In the genomic region with DNA sequence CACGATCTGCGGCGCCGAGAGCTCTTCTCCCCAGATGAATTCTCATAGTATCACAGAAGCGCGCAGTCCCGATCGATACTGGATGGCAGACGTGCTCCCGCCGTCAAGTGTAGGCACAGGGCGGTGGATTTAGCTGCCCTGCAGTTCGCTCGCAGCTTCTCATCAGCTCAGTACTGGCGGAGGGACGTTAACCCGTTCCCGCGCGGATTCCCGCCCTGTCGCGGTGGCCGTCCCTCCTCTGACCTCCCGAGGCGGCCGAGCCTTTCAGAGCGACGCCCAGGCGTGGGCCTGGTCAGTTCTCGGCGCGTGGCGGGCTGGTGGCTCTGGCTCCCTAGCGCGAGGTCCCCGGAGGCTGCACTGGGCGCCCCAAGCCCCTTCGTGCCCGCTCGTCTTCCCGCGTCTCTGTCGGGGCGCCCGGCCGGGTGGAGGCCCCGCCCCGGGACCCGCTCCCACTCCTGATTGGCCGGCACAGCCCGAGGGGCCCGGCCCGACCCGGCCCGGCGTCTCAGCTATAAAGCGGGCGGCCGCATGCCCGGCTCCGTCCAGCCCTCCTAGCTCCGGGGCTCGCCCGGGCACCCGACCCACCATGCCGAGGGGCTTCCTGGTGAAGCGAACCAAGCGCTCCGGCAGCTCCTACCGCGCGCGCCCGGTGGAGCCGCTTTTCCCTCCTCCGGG, we compare ENCODE assay signal across 9 mouse cellular contexts. TPM values are rescaled to one million over a fixed set of nuclear protein-coding genes. Genes with fewer than 3 reads are reported as not detected.
DNase-seq lines count a peak whose midpoint lies in the region; ATAC-seq lines count a peak whose summit lies in the region.
"Had no signal": no experiment of that assay in that cellular context is flagged by ENCODE, and none has a peak within 500 bp of the region (broad histone marks: within the 10 kb centered on the region; RNA-seq: fewer than 3 reads in every experiment).

Insm2 (plus strand) TSS at position 541 of the 675 bp plus-strand sequence.

- H3K9ac ChIP-seq in forebrain, embryonic 11.5 days (ENCODE audit: low read length) = 0 out of 2 replicates have a peak within 1 kb of the TSS, but pooled peaks have one; percentile 8
- H3K9ac ChIP-seq in neural tube, embryonic 15.5 days (replicated peaks) = peak within 1 kb of the TSS; percentile 45

- no peak for DNase-seq in heart, embryonic 10.5 days (ENCODE audit: low spot score)
- no peak for DNase-seq in heart, adult 18-20 months
- peak; percentile 33 for DNase-seq in right cerebral cortex, postnatal 25 days
- DNase-seq in right cerebral cortex, postnatal 36 days (ENCODE audit: low spot score in 2 of 2) = no peak
- DNase-seq in forebrain, embryonic 11.5 days (ENCODE audit: low spot score) = peak; percentile 68
- DNase-seq in layer of hippocampus, postnatal 36 days = peak; percentile 6 to 28
- DNase-seq in spleen, adult 18-20 months = no peak

- H3K4me3 ChIP-seq in heart, embryonic 10.5 days = peak within 1 kb of the TSS; percentile 65
- peak within 1 kb of the TSS; percentile 45 for H3K4me3 ChIP-seq in forebrain, embryonic 11.5 days (ENCODE audit: low read depth, low read length)
- peak within 1 kb of the TSS; percentile 47 for H3K4me3 ChIP-seq in neural tube, embryonic 15.5 days (replicated peaks)

- peaks cover 21% of the 10 kb centered on the region for H3K4me1 ChIP-seq in heart, embryonic 10.5 days
- peaks cover 17% of the 10 kb centered on the region; the same call in 1 of the 2 replicates for H3K4me1 ChIP-seq in forebrain, embryonic 11.5 days (replicated peaks; ENCODE audit: control insufficient read depth, insufficient read depth, low read length)
- peaks cover 26% of the 10 kb centered on the region for H3K4me1 ChIP-seq in neural tube, embryonic 15.5 days

- ATAC-seq in forebrain, embryonic 11.5 days (replicated peaks; ENCODE audit: low FRiP score) = peak; percentile 84
- ATAC-seq in neural tube, embryonic 15.5 days (ENCODE audit: low FRiP score) = peak; percentile 80

- peak within 1 kb of the TSS; percentile 89 for H3K4me2 ChIP-seq in forebrain, embryonic 11.5 days (ENCODE audit: low read depth, low read length, severe bottlenecking)
- peak within 1 kb of the TSS; percentile 88 for H3K4me2 ChIP-seq in neural tube, embryonic 15.5 days

- no peaks in the 10 kb centered on the region for H3K9me3 ChIP-seq in heart, embryonic 10.5 days
- no peaks in the 10 kb centered on the region for H3K9me3 ChIP-seq in forebrain, embryonic 11.5 days (ENCODE audit: control insufficient read depth, low read length)
- no peaks in the 10 kb centered on the region for H3K9me3 ChIP-seq in neural tube, embryonic 15.5 days (replicated peaks)

- no peak within 1 kb of the TSS for H3K27ac ChIP-seq in heart, embryonic 10.5 days
- H3K27ac ChIP-seq in forebrain, embryonic 11.5 days (ENCODE audit: low read depth, low read length) = no peak within 1 kb of the TSS
- H3K27ac ChIP-seq in neural tube, embryonic 15.5 days (replicated peaks) = no peak within 1 kb of the TSS

- under 1% methylated on average over 77 of the region's 77 CpGs for WGBS in heart, embryonic 10.5 days
- WGBS in forebrain, embryonic 11.5 days = 0% methylated on average over 70 of the region's 77 CpGs
- WGBS in neural tube, embryonic 15.5 days = 1% methylated on average over 77 of the region's 77 CpGs

- H3K27me3 ChIP-seq in heart, embryonic 10.5 days (ENCODE audit: insufficient read depth, poor library complexity, severe bottlenecking) = peaks cover 73% of the 10 kb centered on the region
- peaks cover 46% of the 10 kb centered on the region for H3K27me3 ChIP-seq in forebrain, embryonic 11.5 days (ENCODE audit: control insufficient read depth, insufficient read depth, low read length)
- H3K27me3 ChIP-seq in neural tube, embryonic 15.5 days (replicated peaks) = peaks cover 65% of the 10 kb centered on the region

- peaks cover 1% of the 10 kb centered on the region; the same call in 1 of the 2 replicates for H3K36me3 ChIP-seq in heart, embryonic 10.5 days
- no peaks in the 10 kb centered on the region for H3K36me3 ChIP-seq in forebrain, embryonic 11.5 days (ENCODE audit: control insufficient read depth, insufficient read depth, low read length)
- H3K36me3 ChIP-seq in neural tube, embryonic 15.5 days = 0 out of 2 replicates have a peak, but pooled peaks cover 3% of the 10 kb centered on the region

RNA-seq across cellular contexts. Expression of gene Insm2, which starts in this region (rescaled TPM):
- polyA plus RNA-seq in heart, embryonic 10.5 days (2016; fragmentation: Nextera tagmentation; extraction: Ambion mirVana) = 0.06 TPM in 1 of 2 replicates, not detected in the other
- total RNA-seq in heart, adult 18-20 months (2021) = not detected
- polyA plus RNA-seq in forebrain, embryonic 11.5 days (2014; fragmentation: Nextera tagmentation; extraction: Ambion mirVana) = 1.6 and 1.7 TPM in 2 replicates
- under 1 TPM in 1 of 2 experiments, not detected in 1; 0.13 TPM for total RNA-seq in layer of hippocampus, postnatal 36 days (2021)
- polyA plus RNA-seq in neural tube, embryonic 15.5 days (2015; fragmentation: Nextera tagmentation; extraction: Ambion mirVana) = 0.45 and 1.1 TPM in 2 replicates
- polyA plus RNA-seq: large intestine, adult 2 months had no signal

Comparison
In these comparisons a context has a peak if more than half of its experiments do, and no peak if none do; other contexts are left out.
1. DNase-seq: peak in right cerebral cortex, postnatal 25 days (single experiment) and forebrain, embryonic 11.5 days (single experiment); none in heart, embryonic 10.5 days (single experiment), heart, adult 18-20 months (0 of 2), right cerebral cortex, postnatal 36 days (0 of 2) and spleen, adult 18-20 months (0 of 2).
2. Peak in DNase-seq in layer of hippocampus, postnatal 36 days; RNA of the gene not detected or under 1 TPM.
3. Peak in every context shown above with its lines, with median percentiles within 50 percentile points of each other: H3K4me3 ChIP-seq.